Mouse (Mus musculus): ENCODE results near the gene Smg7. TPM values are rescaled to one million over a fixed set of nuclear protein-coding genes. Genes with fewer than 3 reads are reported as not detected.

The Smg7 gene
- polyA plus RNA-seq, 1 experiment from 2014 or later, result 23.1 TPM

DNA sequence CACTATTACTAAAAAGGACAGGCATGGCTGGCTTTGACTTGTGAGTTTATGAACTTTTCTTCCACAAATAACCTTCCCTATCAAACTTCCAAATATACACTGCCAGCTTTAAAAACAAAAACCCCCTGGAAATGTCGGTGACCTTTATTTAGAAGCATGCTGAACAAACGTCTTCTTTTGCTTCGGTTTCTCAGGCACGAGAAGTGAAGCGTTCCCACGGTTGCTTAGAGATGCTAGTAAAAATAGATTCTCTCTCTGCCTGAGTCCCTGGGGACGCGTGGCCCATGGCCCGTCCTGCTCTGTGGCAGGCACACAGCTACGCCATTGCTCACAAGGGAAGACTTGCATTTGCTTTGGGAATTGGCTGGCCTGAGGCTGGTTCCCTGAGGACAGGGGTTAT lies 84.7 kb downstream of the Smg7 start:
- H3K4me3 ChIP-seq (replicated peaks; ENCODE audit: low read depth, low read length), result no peak overlapping the region
- no peak overlapping the region for H3K9ac ChIP-seq (ENCODE audit: low read depth, low read length)
- no peaks in the 10 kb centered on the region for H3K9me3 ChIP-seq (replicated peaks; ENCODE audit: low read length)
- whole genome bisulfite sequencing, result 8% methylated on average over 10 of the region's 10 CpGs
- DNase-seq (ENCODE audit: low spot score) (peak; percentile 74), ATAC-seq (replicated peaks; ENCODE audit: low FRiP score, low read depth) (peak; percentile 30; the same call in 1 of the 2 replicates)
- peaks cover 15% of the 10 kb centered on the region for H3K4me1 ChIP-seq (replicated peaks; ENCODE audit: insufficient read depth, low read length)
- no peaks in the 10 kb centered on the region for H3K36me3 ChIP-seq (ENCODE audit: insufficient read depth, low read length)
- no peaks in the 10 kb centered on the region for H3K27me3 ChIP-seq (ENCODE audit: insufficient read depth, low read length)
- peak overlapping the region; percentile 67 for H3K27ac ChIP-seq
- TF ChIP-seq CTCF (IDR thresholded peaks at IDR 0.05; ENCODE audit: low read depth), result no peak
- H3K4me2 ChIP-seq (ENCODE audit: low read length), result peak overlapping the region; percentile 5; the same call in 1 of the 2 replicates

- TF ChIP-seq CTCF (IDR thresholded peaks at IDR 0.05; ENCODE audit: low read depth), result no peak
- Histone ChIP-seq H3K4me2 (ENCODE audit: low read length) (peak overlapping the region; percentile 5; the same call in 1 of the 2 replicates), H3K9me3 (replicated peaks; ENCODE audit: low read length) (no peaks in the 10 kb centered on the region), H3K4me3 (replicated peaks; ENCODE audit: low read depth, low read length) (no peak overlapping the region), H3K27me3 (ENCODE audit: insufficient read depth, low read length) (no peaks in the 10 kb centered on the region), H3K36me3 (ENCODE audit: insufficient read depth, low read length) (no peaks in the 10 kb centered on the region), H3K9ac (ENCODE audit: low read depth, low read length) (no peak overlapping the region), H3K4me1 (replicated peaks; ENCODE audit: insufficient read depth, low read length) (peaks cover 15% of the 10 kb centered on the region), H3K27ac (peak overlapping the region; percentile 67)
- ATAC-seq (replicated peaks; ENCODE audit: low FRiP score, low read depth), result peak; percentile 25; the same call in 1 of the 2 replicates
- DNase-seq (ENCODE audit: low spot score), result peak; percentile 25
- 32% methylated on average over 12 of the region's 12 CpGs for WGBS
Measured at GRCm38 (mm10) chr1:152817027-152817769, 85.2 kb downstream of the Smg7 start.

GRCm38 (mm10) chr1:152815265-152815701 lies 87.2 kb downstream of the Smg7 start:
- WGBS, result 26% methylated on average over 7 of the region's 7 CpGs
- H3K4me2 ChIP-seq (ENCODE audit: low read length), result no peak overlapping the region
- H3K27ac ChIP-seq, result no peak overlapping the region
- peaks cover 15% of the 10 kb centered on the region for H3K4me1 ChIP-seq (replicated peaks; ENCODE audit: insufficient read depth, low read length)
- no peak overlapping the region for H3K4me3 ChIP-seq (replicated peaks; ENCODE audit: low read depth, low read length)
- H3K36me3 ChIP-seq (ENCODE audit: insufficient read depth, low read length), result no peaks in the 10 kb centered on the region
- TF ChIP-seq CTCF (IDR thresholded peaks at IDR 0.05; ENCODE audit: low read depth), result peak; percentile 68
- no peaks in the 10 kb centered on the region for H3K9me3 ChIP-seq (replicated peaks; ENCODE audit: low read length)
- H3K9ac ChIP-seq (ENCODE audit: low read depth, low read length), result no peak overlapping the region
- DNase-seq (ENCODE audit: low spot score) (peak; percentile 74), ATAC-seq (replicated peaks; ENCODE audit: low FRiP score, low read depth) (peak; percentile 78)
- no peaks in the 10 kb centered on the region for H3K27me3 ChIP-seq (ENCODE audit: insufficient read depth, low read length)

GRCm38 (mm10) chr1:152810533-152811439 lies 91.7 kb downstream of the Smg7 start:
- DNase-seq (ENCODE audit: low spot score) (no peak), ATAC-seq (replicated peaks; ENCODE audit: low FRiP score, low read depth) (no peak)
- no peak overlapping the region for H3K4me2 ChIP-seq (ENCODE audit: low read length)
- H3K4me1 ChIP-seq (replicated peaks; ENCODE audit: insufficient read depth, low read length), result 0 out of 2 replicates have a peak, but pooled peaks cover 4% of the 10 kb centered on the region
- H3K27ac ChIP-seq, result no peak overlapping the region
- H3K4me3 ChIP-seq (replicated peaks; ENCODE audit: low read depth, low read length), result no peak overlapping the region
- no peaks in the 10 kb centered on the region for H3K36me3 ChIP-seq (ENCODE audit: insufficient read depth, low read length)
- TF ChIP-seq CTCF (IDR thresholded peaks at IDR 0.05; ENCODE audit: low read depth), result no peak
- no peaks in the 10 kb centered on the region for H3K9me3 ChIP-seq (replicated peaks; ENCODE audit: low read length)
- no peaks in the 10 kb centered on the region for H3K27me3 ChIP-seq (ENCODE audit: insufficient read depth, low read length)
- H3K9ac ChIP-seq (ENCODE audit: low read depth, low read length), result no peak overlapping the region
- 74% methylated on average over 13 of the region's 13 CpGs for WGBS

DNA sequence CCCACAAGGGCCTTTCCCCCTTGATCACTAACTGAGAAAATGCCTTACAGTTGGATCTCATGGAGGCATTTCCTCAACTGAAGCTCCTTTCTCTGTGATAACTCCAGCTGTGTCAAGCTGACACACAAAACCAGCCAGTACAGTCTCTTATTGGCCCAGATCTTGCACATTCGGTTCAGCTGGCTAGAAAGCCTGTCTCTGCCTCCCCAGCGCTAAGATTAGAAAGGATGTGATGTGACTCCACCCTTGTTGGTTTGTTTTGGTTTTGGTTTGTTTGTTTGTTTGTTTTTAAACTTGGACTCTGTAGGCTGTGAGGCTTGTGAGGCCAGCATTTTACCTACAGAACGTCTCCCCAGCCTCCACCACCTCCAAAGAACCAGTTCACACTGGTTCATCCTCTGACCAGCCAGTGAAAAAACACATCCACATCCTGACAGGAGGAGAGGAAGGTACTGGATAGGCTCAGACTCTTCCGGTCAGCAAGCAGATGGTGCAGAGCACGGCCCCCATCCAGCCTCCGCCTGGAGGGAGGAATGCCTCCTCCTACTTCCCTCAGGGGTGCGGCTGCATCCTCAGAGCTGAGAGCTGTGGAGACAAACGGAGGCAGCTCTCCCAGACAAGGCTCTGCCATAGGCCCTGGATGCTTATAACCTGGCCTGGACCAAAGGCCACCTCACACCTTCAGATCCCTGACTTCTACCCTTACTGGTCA lies 92.7 kb downstream of the Smg7 start:
- peak; percentile 67 for DNase-seq (ENCODE audit: low spot score)
- WGBS, result 20% methylated on average over 8 of the region's 8 CpGs

More for the DNA sequence above, 92.7 kb downstream of the Smg7 start:
- Histone ChIP-seq H3K4me2 (ENCODE audit: low read length) (no peak overlapping the region), H3K4me3 (replicated peaks; ENCODE audit: low read depth, low read length) (no peak overlapping the region), H3K27me3 (ENCODE audit: insufficient read depth, low read length) (no peaks in the 10 kb centered on the region), H3K9me3 (replicated peaks; ENCODE audit: low read length) (no peaks in the 10 kb centered on the region), H3K9ac (ENCODE audit: low read depth, low read length) (no peak overlapping the region), H3K36me3 (ENCODE audit: insufficient read depth, low read length) (no peaks in the 10 kb centered on the region), H3K27ac (peak overlapping the region; percentile 39; the same call in 1 of the 2 replicates), H3K4me1 (replicated peaks; ENCODE audit: insufficient read depth, low read length) (0 out of 2 replicates have a peak, but pooled peaks cover 4% of the 10 kb centered on the region)
- TF ChIP-seq CTCF (IDR thresholded peaks at IDR 0.05; ENCODE audit: low read depth), result peak; percentile 26; the same call in 1 of the 2 replicates
- no peak; the same call in 1 of the 2 replicates for ATAC-seq (replicated peaks; ENCODE audit: low FRiP score, low read depth)

Measured in kidney, postnatal 0 days (tissue).